Mouse (Mus musculus) kidney, embryonic 15.5 days (tissue): ENCODE measurements at regions not wholly inside any gene's neighbourhood (a gene's known extent, or its start where the extent isn't known, plus 50 kb on each side); places are given as distances from the start of the nearest gene placed in this dataset.
A peak's percentile ranks its signal among the peaks of the same experiment; 100 is the strongest.
"Not testable (repeated sequence)": the region's sequence is repeated elsewhere in the genome, so short reads cannot be mapped to it uniquely, and the experiment has no call there.

ENCODE experiments used
- ATAC-seq: fragments of 200-750 bp; cut with Nextera tagmentation; replicated peaks from 2 replicates; pipeline ENCODE4 v1.8.0; 2017; ENCODE audit warnings: moderate TSS enrichment; ENCODE audit not compliant: low FRiP score
- H3K27ac ChIP-seq: fragments of 300-500 bp; sonication (generic); 2 replicates; pipeline ENCODE4 v1.5.1; 2015; ENCODE audit warnings: mild to moderate bottlenecking, inconsistent platforms
- H3K27me3 ChIP-seq: fragments of 300-500 bp; sonication (generic); 2 replicates; pipeline ENCODE4 v1.6.1; 2015; ENCODE audit warnings: inconsistent platforms
- H3K36me3 ChIP-seq: fragments of 300-500 bp; sonication (generic); 2 replicates; pipeline ENCODE4 v1.6.1; 2015; ENCODE audit warnings: inconsistent platforms
- H3K4me1 ChIP-seq: fragments of 300-500 bp; sonication (generic); 2 replicates; pipeline ENCODE4 v1.6.1; 2015; ENCODE audit warnings: inconsistent platforms
- H3K4me2 ChIP-seq: fragments of 300-500 bp; sonication (generic); 2 replicates; pipeline ENCODE4 v1.6.1; 2015; ENCODE audit warnings: moderate library complexity, mild to moderate bottlenecking, inconsistent platforms
- H3K4me3 ChIP-seq: fragments of 300-500 bp; sonication (generic); replicated peaks from 2 replicates; pipeline ENCODE4 v1.5.1; 2015; ENCODE audit warnings: mild to moderate bottlenecking, inconsistent platforms
- H3K9ac ChIP-seq: fragments of 300-500 bp; sonication (generic); 2 replicates; pipeline ENCODE4 v1.6.1; 2015; ENCODE audit warnings: mild to moderate bottlenecking, inconsistent platforms
- H3K9me3 ChIP-seq: fragments of 300-500 bp; sonication (generic); replicated peaks from 2 replicates; pipeline ENCODE4 v1.6.1; 2016; ENCODE audit warnings: inconsistent platforms
- WGBS: fragments of 180-500 bp; shearing (Covaris S2); methylation state at CpG from one replicate; pipeline ENCODE4 v1.1.7; 2015; ENCODE audit warnings: mixed read lengths; 5-methylcytosine and 5-hydroxymethylcytosine counted together

- H3K9ac ChIP-seq = no peak overlapping the region
- no peaks in the 10 kb centered on the region for H3K9me3 ChIP-seq
- WGBS = 9% methylated on average over 2 of the region's 2 CpGs
- no peaks in the 10 kb centered on the region for H3K27me3 ChIP-seq
- no peak overlapping the region for H3K4me2 ChIP-seq
- no peak overlapping the region for H3K27ac ChIP-seq
- H3K4me3 ChIP-seq = no peak overlapping the region
- no peaks in the 10 kb centered on the region for H3K4me1 ChIP-seq
- no peaks in the 10 kb centered on the region for H3K36me3 ChIP-seq
- no peak for ATAC-seq
These were observed 375.6 kb downstream of the Efhb start for GRCm38 (mm10) chr17:53087516-53087915.

GRCm38 (mm10) chr17:53082205-53082604, 380.9 kb downstream of the Efhb start:
- H3K9ac ChIP-seq = no peak overlapping the region
- WGBS = 41% methylated on average over 1 of the region's 1 CpGs
- ATAC-seq = peak; percentile 82

GRCm38 (mm10) chr17:53079281-53079680, 383.8 kb downstream of the Efhb start:
- H3K27ac ChIP-seq, H3K27me3 ChIP-seq, H3K9me3 ChIP-seq, ATAC-seq, H3K4me2 ChIP-seq, H3K9ac ChIP-seq, H3K36me3 ChIP-seq, H3K4me1 ChIP-seq, H3K4me3 ChIP-seq: not testable (repeated sequence)
- 80% methylated on average over 4 of the region's 4 CpGs for WGBS

More at GRCm38 (mm10) chr17:53082205-53082604, 380.9 kb downstream of the Efhb start:
- Histone ChIP-seq H3K36me3 (no peaks in the 10 kb centered on the region), H3K4me1 (no peaks in the 10 kb centered on the region), H3K27me3 (no peaks in the 10 kb centered on the region), H3K9me3 (no peaks in the 10 kb centered on the region), H3K4me3 (no peak overlapping the region), H3K27ac (no peak overlapping the region), H3K4me2 (no peak overlapping the region)

GRCm38 (mm10) chr17:53061733-53062132, 401.4 kb downstream of the Efhb start:
- Histone ChIP-seq H3K27me3 (no peaks in the 10 kb centered on the region), H3K36me3 (no peaks in the 10 kb centered on the region), H3K27ac (no peak overlapping the region), H3K4me3 (no peak overlapping the region), H3K4me2 (no peak overlapping the region), H3K9me3 (no peaks in the 10 kb centered on the region), H3K9ac (no peak overlapping the region), H3K4me1 (no peaks in the 10 kb centered on the region)
- ATAC-seq = no peak
- WGBS = 80% methylated on average over 3 of the region's 3 CpGs
